Mouse (Mus musculus) myocyte (in vitro differentiated cells): ENCODE data around the gene Speg.
A peak's percentile ranks its signal among the peaks of the same experiment; 100 is the strongest.

ENCODE experiments used
- E2F4 ChIP-seq: IDR thresholded peaks from one replicate; pipeline ENCODE4 v1.6.1; 2011; ENCODE audit warnings: mild to moderate bottlenecking, control low read depth, moderate library complexity; ENCODE audit not compliant: insufficient read depth
- POLR2A ChIP-seq: IDR thresholded peaks from one replicate; pipeline ENCODE4 v1.6.1; 2011; ENCODE audit warnings: low read depth, mild to moderate bottlenecking, control low read depth, moderate library complexity; ENCODE audit not compliant: insufficient read length
- SRF ChIP-seq: IDR thresholded peaks from one replicate; pipeline ENCODE4 v1.6.1; 2011; ENCODE audit warnings: low read depth; ENCODE audit not compliant: control insufficient read depth, insufficient read length
- TCF12 ChIP-seq: IDR thresholded peaks from one replicate; pipeline ENCODE4 v1.6.1; 2011; ENCODE audit warnings: mild to moderate bottlenecking, control low read depth; ENCODE audit not compliant: poor library complexity, insufficient read depth, severe bottlenecking
- TCF3 ChIP-seq: IDR thresholded peaks from one replicate; pipeline ENCODE4 v1.6.1; 2011; ENCODE audit warnings: low read depth, control low read depth; ENCODE audit not compliant: insufficient read length
- USF1 ChIP-seq: IDR thresholded peaks from one replicate; pipeline ENCODE4 v1.6.1; 2011; ENCODE audit warnings: low read depth, mild to moderate bottlenecking, control low read depth, moderate library complexity

- TF ChIP-seq USF1 (no peak), POLR2A (peak; percentile 48), TCF12 (no peak), E2F4 (no peak), TCF3 (no peak), SRF (no peak)
These were observed 29.8 kb upstream of the Speg start for GRCm38 (mm10) chr1:75345036-75345935.
